Mouse (Mus musculus): Measurements from ENCODE around the gene Smg6.

Gene Smg6

GRCm38 (mm10) chr11:74929111-74929510 is 3.5 kb downstream of the Smg6 start:
- in situ Hi-C loops (cut with MboI, MseI) = no loop called here

GRCm38 (mm10) chr11:74930391-74930790 is 4.8 kb downstream of the Smg6 start:
- in situ Hi-C loops (cut with MboI, MseI) = no loop called here

- in situ Hi-C loops (cut with MboI, MseI) = loop anchor here (5.0 kb wide), 1 partner anchor 36 kb away; no protein-coding TSS in a partner anchor
Measured at GRCm38 (mm10) chr11:74946348-74946747, 20.7 kb downstream of the Smg6 start.

GRCm38 (mm10) chr11:74954901-74955300 is 29.3 kb downstream of the Smg6 start:
- in situ Hi-C loops (cut with MboI, MseI) = no loop called here

GRCm38 (mm10) chr11:74956006-74956405 is 30.4 kb downstream of the Smg6 start:
- in situ Hi-C loops (cut with MboI, MseI) = no loop called here

GRCm38 (mm10) chr11:74957600-74957999 is 32.0 kb downstream of the Smg6 start:
- in situ Hi-C loops (cut with MboI, MseI) = no loop called here

GRCm38 (mm10) chr11:74959501-74959900 is 33.9 kb downstream of the Smg6 start:
- in situ Hi-C loops (cut with MboI, MseI) = no loop called here

- in situ Hi-C loops (cut with MboI, MseI) = no loop called here
Measured at GRCm38 (mm10) chr11:74960031-74960551, 34.5 kb downstream of the Smg6 start.

- in situ Hi-C loops (cut with MboI, MseI) = no loop called here
Measured at GRCm38 (mm10) chr11:74961953-74962352, 36.3 kb downstream of the Smg6 start.

- in situ Hi-C loops (cut with MboI, MseI) = no loop called here
Measured at GRCm38 (mm10) chr11:74962846-74963407, 37.3 kb downstream of the Smg6 start.

- in situ Hi-C loops (cut with MboI, MseI) = no loop called here
Measured at GRCm38 (mm10) chr11:74965516-74965915, 39.9 kb downstream of the Smg6 start.

- in situ Hi-C loops (cut with MboI, MseI) = no loop called here
Measured at GRCm38 (mm10) chr11:74973290-74974157, 47.9 kb downstream of the Smg6 start.

- in situ Hi-C loops (cut with MboI, MseI) = no loop called here
Measured at GRCm38 (mm10) chr11:74974615-74975014, 49.0 kb downstream of the Smg6 start.

- in situ Hi-C loops (cut with MboI, MseI) = no loop called here
Measured at GRCm38 (mm10) chr11:74976835-74977687, 51.4 kb downstream of the Smg6 start.

GRCm38 (mm10) chr11:74981464-74981863 is 55.8 kb downstream of the Smg6 start:
- in situ Hi-C loops (cut with MboI, MseI) = loop anchor here (5.0 kb wide), 2 partner anchors 34 to 176 kb away; no protein-coding TSS in a partner anchor

GRCm38 (mm10) chr11:74982241-74982640 is 56.6 kb downstream of the Smg6 start:
- in situ Hi-C loops (cut with MboI, MseI) = loop anchor here (5.0 kb wide), 2 partner anchors 35 to 175 kb away; no protein-coding TSS in a partner anchor

- in situ Hi-C loops (cut with MboI, MseI) = no loop called here
Measured at GRCm38 (mm10) chr11:74988162-74988561, 62.5 kb downstream of the Smg6 start.

- in situ Hi-C loops (cut with MboI, MseI) = no loop called here
Measured at GRCm38 (mm10) chr11:74989047-74989446, 63.4 kb downstream of the Smg6 start.

- in situ Hi-C loops (cut with MboI, MseI) = no loop called here
Measured at GRCm38 (mm10) chr11:74990501-74990900, 64.9 kb downstream of the Smg6 start.

GRCm38 (mm10) chr11:74991290-74991689 is 65.7 kb downstream of the Smg6 start:
- in situ Hi-C loops (cut with MboI, MseI) = no loop called here

GRCm38 (mm10) chr11:74992427-74992987 is 66.9 kb downstream of the Smg6 start:
- in situ Hi-C loops (cut with MboI, MseI) = no loop called here

All from regulatory T cell (primary cell).